Mouse (Mus musculus) testis, adult 2 months (tissue): ENCODE data around the gene Zfp879. TPM values are rescaled to one million over a fixed set of nuclear protein-coding genes. Genes with fewer than 3 reads are reported as not detected.

Experiments
- H3K27ac ChIP-seq: fragments of 200-500 bp; 2 replicates; pipeline ENCODE4 v1.5.1; 2012; ENCODE audit warnings: low read depth, low read length; ENCODE audit not compliant: control insufficient read depth, insufficient read depth
- H3K27me3 ChIP-seq: fragments of 200-500 bp; 2 replicates; pipeline ENCODE4 v1.6.1; 2012; ENCODE audit warnings: mild to moderate bottlenecking, low read length, moderate library complexity; ENCODE audit not compliant: control insufficient read depth, insufficient read depth
- H3K36me3 ChIP-seq: fragments of 200-500 bp; 2 replicates; pipeline ENCODE4 v1.6.1; 2012; ENCODE audit warnings: mild to moderate bottlenecking, low read length; ENCODE audit not compliant: control insufficient read depth, insufficient read depth
- H3K4me1 ChIP-seq: fragments of 200-500 bp; 2 replicates; pipeline ENCODE4 v1.6.1; 2012; ENCODE audit warnings: low read length; ENCODE audit not compliant: control insufficient read depth, insufficient read depth
- H3K4me3 ChIP-seq: fragments of 200-500 bp; 2 replicates; pipeline ENCODE4 v1.5.1; 2012; ENCODE audit warnings: low read depth, mild to moderate bottlenecking, low read length, moderate library complexity, mixed read lengths; ENCODE audit not compliant: control insufficient read depth
- CTCF ChIP-seq: fragments of 200-500 bp; IDR thresholded peaks from 2 replicates; pipeline ENCODE4 v1.5.1; 2012; ENCODE audit warnings: low read depth, mild to moderate bottlenecking, inconsistent platforms, low read length, moderate library complexity; ENCODE audit not compliant: control insufficient read depth, insufficient read depth, insufficient replicate concordance
- POLR2A ChIP-seq: fragments of 200-500 bp; IDR thresholded peaks from 2 replicates; pipeline ENCODE4 v1.6.1; 2012; ENCODE audit warnings: low read depth, mild to moderate bottlenecking, inconsistent platforms, low read length, moderate library complexity; ENCODE audit not compliant: control insufficient read depth
- polyA plus RNA-seq: library from polyadenylated mRNA; depleted of rRNA; stranded (reverse); fragments of >200 nt; gene quantifications from 2 replicates; pipeline ENCODE4 v1.2.3, GENCODE M21; 2012; rRNA removed

The Zfp879 gene
- polyA plus RNA-seq, 1 experiment: 0.58 TPM

- H3K4me1 ChIP-seq: peaks cover 6% of the 10 kb centered on the region
- no peak overlapping the region for H3K27ac ChIP-seq
- H3K4me3 ChIP-seq: no peak overlapping the region
- no peaks in the 10 kb centered on the region for H3K36me3 ChIP-seq
- no peaks in the 10 kb centered on the region for H3K27me3 ChIP-seq
- TF ChIP-seq POLR2A: no peak
- no peak for TF ChIP-seq CTCF
These were observed 15.1 kb downstream of the Zfp879 start for GRCm38 (mm10) chr11:50826214-50826613.

GRCm38 (mm10) chr11:50814233-50814632 lies 27.1 kb downstream of the Zfp879 start:
- H3K4me3 ChIP-seq: no peak overlapping the region
- no peaks in the 10 kb centered on the region for H3K27me3 ChIP-seq
- no peaks in the 10 kb centered on the region for H3K4me1 ChIP-seq
- no peak overlapping the region for H3K27ac ChIP-seq
- H3K36me3 ChIP-seq: peaks cover 3% of the 10 kb centered on the region
- TF ChIP-seq CTCF (no peak), POLR2A (no peak)

DNA sequence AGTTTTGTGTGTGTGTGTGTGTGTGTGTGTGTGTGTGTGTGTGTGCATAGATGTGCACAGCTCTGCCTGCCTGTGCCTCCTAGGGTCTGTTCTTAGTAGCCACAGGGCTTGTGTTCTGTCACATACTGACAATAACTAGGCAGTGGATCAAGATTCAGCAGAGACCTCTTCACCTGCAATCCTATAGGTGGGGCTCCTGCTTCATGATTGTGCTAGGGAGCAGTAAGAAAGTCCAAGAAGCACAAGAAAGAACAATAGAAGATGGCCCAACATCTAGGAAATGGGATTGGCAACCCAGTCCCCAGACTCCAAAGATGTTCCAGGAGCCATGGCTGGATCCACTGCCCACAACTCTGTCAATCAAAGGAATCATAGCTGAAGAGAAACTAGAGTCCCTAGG lies 42.5 kb downstream of the Zfp879 start:
- TF ChIP-seq POLR2A (no peak), CTCF (no peak)
- Histone ChIP-seq H3K4me3 (no peak overlapping the region), H3K4me1 (peaks cover 7% of the 10 kb centered on the region), H3K27ac (no peak overlapping the region), H3K27me3 (no peaks in the 10 kb centered on the region), H3K36me3 (no peaks in the 10 kb centered on the region)

- H3K36me3 ChIP-seq: no peaks in the 10 kb centered on the region
- no peak overlapping the region for H3K27ac ChIP-seq
- peaks cover 7% of the 10 kb centered on the region for H3K4me1 ChIP-seq
- no peaks in the 10 kb centered on the region for H3K27me3 ChIP-seq
- no peak overlapping the region for H3K4me3 ChIP-seq
- TF ChIP-seq CTCF: no peak
- no peak for TF ChIP-seq POLR2A
These were observed 43.7 kb downstream of the Zfp879 start for GRCm38 (mm10) chr11:50797674-50798073.

Other genes starting within 250 kb of the Zfp879 start
- gene Adamts2, start 239.5 kb downstream of the Zfp879 start, polyA plus RNA-seq: 3.0 and 3.2 TPM in 2 replicates
- gene Zfp354c, start 13.8 kb downstream of the Zfp879 start, polyA plus RNA-seq: 1.5 and 2.1 TPM in 2 replicates
- gene Grm6, start 9.1 kb upstream of the Zfp879 start, polyA plus RNA-seq: 0.79 and 0.91 TPM in 2 replicates
- 0.13 and 0.36 TPM in 2 replicates for gene Zfp454, start 46.1 kb upstream of the Zfp879 start, polyA plus RNA-seq
- gene Zfp2, start 74.6 kb upstream of the Zfp879 start, polyA plus RNA-seq: 0.32 and 0.37 TPM in 2 replicates
- 1.8 and 1.9 TPM in 2 replicates for gene Zfp354b, start 90.1 kb upstream of the Zfp879 start, polyA plus RNA-seq
- 76.9 and 80.1 TPM in 2 replicates for gene 4933414I15Rik, start 102.2 kb upstream of the Zfp879 start, polyA plus RNA-seq
- not detected in 2 replicates for gene Prop1, start 112.2 kb upstream of the Zfp879 start, polyA plus RNA-seq
- 0.04 and 0.14 TPM in 2 replicates for gene Olfr1378, start 125.0 kb upstream of the Zfp879 start, polyA plus RNA-seq
- not detected in 2 replicates for gene Olfr1377, start 140.4 kb upstream of the Zfp879 start, polyA plus RNA-seq
- not detected in 2 replicates for gene Olfr51, start 162.0 kb upstream of the Zfp879 start, polyA plus RNA-seq
- gene Olfr54, start 172.7 kb upstream of the Zfp879 start, polyA plus RNA-seq: not detected in 2 replicates
- gene Olfr1375, start 206.6 kb upstream of the Zfp879 start, polyA plus RNA-seq: not detected in 2 replicates
- gene Zfp354a, start 217.7 kb upstream of the Zfp879 start, polyA plus RNA-seq: 0.54 and 1.2 TPM in 2 replicates